Mouse (Mus musculus) liver, adult 2 months (tissue): ENCODE measurements around the gene Foxo1.

ENCODE experiments used
- CTCF ChIP-seq: fragments of 200-500 bp; IDR thresholded peaks from 2 replicates; pipeline ENCODE4 v1.5.1; 2011; ENCODE audit warnings: low read depth, low read length, control low read depth
- POLR2A ChIP-seq: fragments of 200-500 bp; IDR thresholded peaks from 2 replicates; pipeline ENCODE4 v1.6.1; 2011; ENCODE audit warnings: low read length, control low read depth; ENCODE audit not compliant: insufficient read depth; ENCODE audit errors: extremely low read depth

- TF ChIP-seq POLR2A (no peak), CTCF (no peak)
Measured at GRCm38 (mm10) chr3:52275037-52275555, 7.0 kb downstream of the Foxo1 start.
